Mouse (Mus musculus): ENCODE results near the gene Foxn3. TPM values are rescaled to one million over a fixed set of nuclear protein-coding genes. Genes with fewer than 3 reads are reported as not detected.

The Foxn3 gene
- total and polyA plus RNA-seq, 3 experiments: 9.7 to 26.8 (median 11.0) TPM

DNA sequence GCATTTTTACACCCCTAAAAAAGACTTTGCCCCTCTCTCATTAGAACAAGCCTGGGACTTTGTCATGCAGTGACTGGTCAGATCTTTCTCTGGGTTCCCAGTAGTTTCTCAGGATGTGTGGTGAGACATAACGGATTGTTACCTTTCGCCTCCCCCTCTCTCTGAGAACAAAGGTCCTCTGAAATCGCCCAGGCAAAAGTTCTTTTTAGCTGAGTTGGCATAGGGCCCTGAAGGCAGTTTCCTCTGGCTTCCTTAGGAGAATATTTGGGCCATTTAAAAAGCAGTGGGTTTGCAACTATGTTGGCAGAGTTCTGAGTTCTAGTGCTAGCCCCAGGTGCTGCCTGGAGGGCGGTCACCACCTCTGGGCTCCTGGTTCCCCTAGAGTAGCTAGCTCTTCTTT, 4.9 kb downstream of the Foxn3 start:
- Histone ChIP-seq H3K9ac (ENCODE audit: insufficient read depth, low read depth) (no peak overlapping the region), H3K79me2 (replicated peaks; ENCODE audit: control insufficient read depth, extremely low read depth, insufficient read depth, poor library complexity, severe bottlenecking) (peaks cover 37% of the 10 kb centered on the region), H3K4me3 (replicated peaks in 1 of 3; ENCODE audit: low read depth in 2 of 3, low read length in 2 of 3, poor library complexity in 1 of 3) (no peak overlapping the region), H3K27ac (ENCODE audit: insufficient read depth, low read depth) (no peak overlapping the region), H3K9me3 (replicated peaks; ENCODE audit: low read length) (no peaks in the 10 kb centered on the region), H3K4me2 (ENCODE audit: insufficient read depth, low read depth, poor library complexity, severe bottlenecking) (no peak overlapping the region), H3K27me3 (replicated peaks) (no peaks in the 10 kb centered on the region), H3K36me3 (replicated peaks in 1 of 2; ENCODE audit: control insufficient read depth in 1 of 2, insufficient read depth in 1 of 2, low read length in 1 of 2) (peaks cover 7 to 53% of the 10 kb centered on the region in 2 experiments), H3K4me1 (ENCODE audit: control insufficient read depth in 1 of 2, insufficient read depth in 2 of 2) (peaks cover 3 to 38% of the 10 kb centered on the region in 2 experiments)
- dilution Hi-C loops (cut with MboI; ENCODE audit: extremely low pct_ligation_motif_present, extremely low pct_unique_long_range_greater_than_20kb, low sequenced_read_pairs) (no loop called here), in situ Hi-C loops (cut with MboI; ENCODE audit: low pct_ligation_motif_present, low pct_unique_long_range_greater_than_20kb, low sequenced_read_pairs) (loop anchor here (10.0 kb wide), 1 partner anchor 374 kb away; no protein-coding TSS in a partner anchor)
- TF ChIP-seq MAFK (IDR thresholded peaks at IDR 0.05; ENCODE audit: insufficient replicate concordance, low read length): no peak
- no peak for TF ChIP-seq ELF1 (IDR thresholded peaks at IDR 0.05; ENCODE audit: low read depth, low read length)
- TF ChIP-seq ZC3H11A (IDR thresholded peaks at IDR 0.05; ENCODE audit: low read depth, low read length): no peak
- TF ChIP-seq MXI1 (IDR thresholded peaks at IDR 0.05; ENCODE audit: low read depth, low read length): no peak
- no peak for TF ChIP-seq E2F4 (IDR thresholded peaks at IDR 0.05; ENCODE audit: insufficient replicate concordance, low read depth, low read length)
- no peak for DNase-seq (ENCODE audit: extremely low read depth)

- Histone ChIP-seq H3K27ac (ENCODE audit: insufficient read depth, low read depth) (no peak overlapping the region), H3K9me3 (replicated peaks; ENCODE audit: low read length) (no peaks in the 10 kb centered on the region), H3K4me2 (ENCODE audit: insufficient read depth, low read depth, poor library complexity, severe bottlenecking) (no peak overlapping the region), H3K4me3 (replicated peaks in 1 of 3; ENCODE audit: low read depth in 2 of 3, low read length in 2 of 3, poor library complexity in 1 of 3) (no peak overlapping the region), H3K4me1 (ENCODE audit: control insufficient read depth in 1 of 2, insufficient read depth in 2 of 2) (peaks cover 3 to 38% of the 10 kb centered on the region in 2 experiments), H3K9ac (ENCODE audit: insufficient read depth, low read depth) (no peak overlapping the region), H3K27me3 (replicated peaks) (no peaks in the 10 kb centered on the region), H3K36me3 (replicated peaks in 1 of 2; ENCODE audit: control insufficient read depth in 1 of 2, insufficient read depth in 1 of 2, low read length in 1 of 2) (peaks cover 12 to 61% of the 10 kb centered on the region in 2 experiments), H3K79me2 (replicated peaks; ENCODE audit: control insufficient read depth, extremely low read depth, insufficient read depth, poor library complexity, severe bottlenecking) (peaks cover 33% of the 10 kb centered on the region)
- no peak for DNase-seq (ENCODE audit: extremely low read depth)
- TF ChIP-seq NELFE (IDR thresholded peaks at IDR 0.05; ENCODE audit: low read depth, low read length): no peak
- dilution Hi-C loops (cut with MboI; ENCODE audit: extremely low pct_ligation_motif_present, extremely low pct_unique_long_range_greater_than_20kb, low sequenced_read_pairs): no loop called here
- in situ Hi-C loops (cut with MboI; ENCODE audit: low pct_ligation_motif_present, low pct_unique_long_range_greater_than_20kb, low sequenced_read_pairs): loop anchor here (10.0 kb wide), 1 partner anchor 373 kb away; no protein-coding TSS in a partner anchor
Observed at GRCm38 (mm10) chr12:99557498-99557897, 5.9 kb downstream of the Foxn3 start.

GRCm38 (mm10) chr12:99550629-99551028, 12.8 kb downstream of the Foxn3 start:
- Histone ChIP-seq H3K27ac (ENCODE audit: insufficient read depth, low read depth) (no peak overlapping the region), H3K9me3 (replicated peaks; ENCODE audit: low read length) (no peaks in the 10 kb centered on the region), H3K9ac (ENCODE audit: insufficient read depth, low read depth) (no peak overlapping the region), H3K79me2 (replicated peaks; ENCODE audit: control insufficient read depth, extremely low read depth, insufficient read depth, poor library complexity, severe bottlenecking) (peaks cover 16% of the 10 kb centered on the region; the same call in 1 of the 2 replicates), H3K4me3 (replicated peaks in 1 of 3; ENCODE audit: low read depth in 2 of 3, low read length in 2 of 3, poor library complexity in 1 of 3) (no peak overlapping the region), H3K4me2 (ENCODE audit: insufficient read depth, low read depth, poor library complexity, severe bottlenecking) (no peak overlapping the region), H3K27me3 (replicated peaks) (no peaks in the 10 kb centered on the region), H3K36me3 (replicated peaks in 1 of 2; ENCODE audit: control insufficient read depth in 1 of 2, insufficient read depth in 1 of 2, low read length in 1 of 2) (peaks cover 11 to 35% of the 10 kb centered on the region in 2 experiments), H3K4me1 (ENCODE audit: control insufficient read depth in 1 of 2, insufficient read depth in 2 of 2) (peaks cover 10 to 32% of the 10 kb centered on the region in 2 experiments)
- DNase-seq (ENCODE audit: extremely low read depth): peak; percentile 33
- TF ChIP-seq NRF1 (IDR thresholded peaks at IDR 0.05; ENCODE audit: low read depth, low read length) (peak; percentile 58), SMC3 (IDR thresholded peaks at IDR 0.05; ENCODE audit: low read depth, low read length) (peak; percentile 70), HCFC1 (IDR thresholded peaks at IDR 0.05; ENCODE audit: low read depth, low read length) (no peak), BHLHE40 (IDR thresholded peaks at IDR 0.05; ENCODE audit: low read depth, low read length) (peak; percentile 42; the same call in 1 of the 2 replicates), CTCF (conservative IDR thresholded peaks at IDR 0.05 in 1 of 2, IDR thresholded peaks at IDR 0.05 in 1 of 2; ENCODE audit: low read depth in 2 of 2, low read length in 2 of 2) (peak in 1 of 2 experiments; percentile 55; a peak in 2 of 4 replicates), RAD21 (IDR thresholded peaks at IDR 0.05; ENCODE audit: low read depth, low read length) (peak; percentile 48), ELF1 (IDR thresholded peaks at IDR 0.05; ENCODE audit: low read depth, low read length) (no peak)
- dilution Hi-C loops (cut with MboI; ENCODE audit: extremely low pct_ligation_motif_present, extremely low pct_unique_long_range_greater_than_20kb, low sequenced_read_pairs): no loop called here
- in situ Hi-C loops (cut with MboI; ENCODE audit: low pct_ligation_motif_present, low pct_unique_long_range_greater_than_20kb, low sequenced_read_pairs): loop anchor here (10.0 kb wide), 1 partner anchor 366 kb away; no protein-coding TSS in a partner anchor

All from CH12.LX (cell line).